Mouse (Mus musculus): Measurements from ENCODE around the gene Vasn. TPM values are rescaled to one million over a fixed set of nuclear protein-coding genes. Genes with fewer than 3 reads are reported as not detected.

The Vasn gene
- polyA plus RNA-seq, 1 experiment from 2014 or later, result 18.0 TPM

DNA sequence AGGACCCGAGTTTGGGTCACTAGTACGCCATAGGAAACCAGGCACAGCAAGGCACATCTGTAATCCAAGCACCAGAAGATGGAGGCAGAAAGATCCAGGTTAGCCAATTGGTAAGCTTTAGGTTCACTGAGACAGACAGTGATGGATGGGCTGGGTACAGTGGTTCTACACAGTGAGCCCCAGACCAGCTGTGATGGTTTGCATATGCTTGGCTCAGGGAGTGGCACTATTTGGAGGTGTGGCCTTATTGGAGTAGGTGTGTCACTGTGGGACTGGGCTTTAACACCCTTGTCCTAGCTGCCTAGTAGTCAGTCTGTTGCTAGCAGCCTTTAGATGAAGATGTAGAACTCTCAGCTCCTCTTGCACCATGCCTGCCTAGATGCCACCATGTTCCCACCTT, 24.1 kb downstream of the Vasn start:
- TF ChIP-seq CTCF (IDR thresholded peaks at IDR 0.05) (no peak), EP300 (IDR thresholded peaks at IDR 0.05) (no peak)
- ATAC-seq, result no peak
- no peak overlapping the region for H3K27ac ChIP-seq (ENCODE audit: low read length)
- 82% methylated on average over 2 of the region's 2 CpGs for WGBS
- 0 out of 2 replicates have a peak, but pooled peaks cover 5% of the 10 kb centered on the region for H3K4me1 ChIP-seq (ENCODE audit: insufficient read depth, low read depth, low read length)
- no peak overlapping the region for H3K9ac ChIP-seq (replicated peaks; ENCODE audit: low read depth)
- no peak overlapping the region for H3K4me3 ChIP-seq (ENCODE audit: low read depth, low read length)
- no peak overlapping the region for H3K4me2 ChIP-seq (replicated peaks; ENCODE audit: low read depth, low read length)
- no peak for DNase-seq (ENCODE audit: low spot score)
- H3K27me3 ChIP-seq (replicated peaks; ENCODE audit: insufficient read depth, low read length), result no peaks in the 10 kb centered on the region
- H3K9me3 ChIP-seq (ENCODE audit: low read length), result no peaks in the 10 kb centered on the region
- 0 out of 2 replicates have a peak, but pooled peaks cover 9% of the 10 kb centered on the region for H3K36me3 ChIP-seq (ENCODE audit: insufficient read depth, low read length)

DNA sequence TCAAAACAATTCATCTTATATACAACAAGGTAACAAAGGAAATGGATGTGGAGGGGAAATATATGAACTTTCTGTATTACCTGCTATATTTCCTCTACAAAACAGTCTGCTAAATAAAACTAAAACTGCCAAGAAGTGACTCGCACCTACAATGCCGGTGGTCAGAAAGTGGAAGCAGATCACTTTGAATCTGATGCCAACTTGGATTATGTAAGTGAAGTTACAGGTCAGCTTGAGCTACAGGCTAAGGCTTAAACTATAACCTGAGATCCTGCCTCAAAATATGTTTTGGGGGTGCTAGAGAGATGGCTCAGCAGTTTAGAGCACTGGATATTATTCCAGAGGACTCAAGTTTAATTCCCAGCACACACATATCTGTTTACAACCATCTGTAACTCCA, 26.0 kb downstream of the Vasn start:
- H3K27ac ChIP-seq (ENCODE audit: low read length), result no peak overlapping the region
- no peak overlapping the region for H3K9ac ChIP-seq (replicated peaks; ENCODE audit: low read depth)
- WGBS, result 88% methylated on average over 2 of the region's 2 CpGs
- no peak for TF ChIP-seq CTCF (IDR thresholded peaks at IDR 0.05)
- TF ChIP-seq EP300 (IDR thresholded peaks at IDR 0.05), result no peak
- no peaks in the 10 kb centered on the region for H3K4me1 ChIP-seq (ENCODE audit: insufficient read depth, low read depth, low read length)
- 0 out of 2 replicates have a peak, but pooled peaks cover 10% of the 10 kb centered on the region for H3K36me3 ChIP-seq (ENCODE audit: insufficient read depth, low read length)
- H3K4me2 ChIP-seq (replicated peaks; ENCODE audit: low read depth, low read length), result no peak overlapping the region
- no peak for ATAC-seq
- H3K9me3 ChIP-seq (ENCODE audit: low read length), result no peaks in the 10 kb centered on the region
- no peaks in the 10 kb centered on the region for H3K27me3 ChIP-seq (replicated peaks; ENCODE audit: insufficient read depth, low read length)
- DNase-seq (ENCODE audit: low spot score), result no peak
- H3K4me3 ChIP-seq (ENCODE audit: low read depth, low read length), result no peak overlapping the region

DNA sequence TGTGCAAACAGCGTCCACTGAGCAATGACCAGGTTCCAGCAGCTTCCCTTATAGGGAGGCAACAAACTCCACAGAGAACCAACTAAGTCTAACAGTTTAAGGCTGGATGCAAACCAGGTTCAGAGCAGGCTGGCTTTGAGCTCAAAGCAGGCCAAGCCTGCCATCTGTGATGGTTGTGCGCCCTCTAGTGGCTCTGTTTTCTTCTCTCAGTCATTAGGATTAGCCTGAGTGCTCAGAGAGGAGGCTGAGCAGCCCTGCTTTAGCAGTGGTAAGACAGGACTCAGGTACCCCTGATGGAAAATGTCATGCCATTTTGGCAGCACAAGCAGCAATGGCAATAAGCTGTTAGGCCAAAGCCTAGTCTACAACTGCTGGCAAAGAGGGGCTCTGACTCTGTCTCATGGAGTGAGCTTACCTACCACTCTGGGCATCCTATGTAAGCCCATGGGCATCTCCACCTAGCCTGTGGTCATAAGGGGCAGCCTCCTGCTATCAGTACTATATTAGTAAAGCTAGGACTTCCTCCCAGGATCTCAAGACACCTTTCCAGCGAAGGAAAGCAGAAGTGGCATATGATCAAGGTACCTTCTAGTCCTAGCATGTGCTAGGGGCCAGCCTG, 27.6 kb downstream of the Vasn start:
- H3K36me3 ChIP-seq (ENCODE audit: insufficient read depth, low read length), result 0 out of 2 replicates have a peak, but pooled peaks cover 10% of the 10 kb centered on the region
- H3K4me1 ChIP-seq (ENCODE audit: insufficient read depth, low read depth, low read length), result no peaks in the 10 kb centered on the region
- no peaks in the 10 kb centered on the region for H3K27me3 ChIP-seq (replicated peaks; ENCODE audit: insufficient read depth, low read length)
- peak; percentile 91 for DNase-seq (ENCODE audit: low spot score)
- TF ChIP-seq CTCF (IDR thresholded peaks at IDR 0.05) (peak; percentile 94), EP300 (IDR thresholded peaks at IDR 0.05) (no peak)
- H3K9me3 ChIP-seq (ENCODE audit: low read length), result no peaks in the 10 kb centered on the region
- H3K27ac ChIP-seq (ENCODE audit: low read length), result no peak overlapping the region
- no peak overlapping the region for H3K9ac ChIP-seq (replicated peaks; ENCODE audit: low read depth)
- WGBS, result 25% methylated on average over 3 of the region's 3 CpGs
- peak; percentile 90 for ATAC-seq
- H3K4me3 ChIP-seq (ENCODE audit: low read depth, low read length), result no peak overlapping the region
- H3K4me2 ChIP-seq (replicated peaks; ENCODE audit: low read depth, low read length), result no peak overlapping the region

DNA sequence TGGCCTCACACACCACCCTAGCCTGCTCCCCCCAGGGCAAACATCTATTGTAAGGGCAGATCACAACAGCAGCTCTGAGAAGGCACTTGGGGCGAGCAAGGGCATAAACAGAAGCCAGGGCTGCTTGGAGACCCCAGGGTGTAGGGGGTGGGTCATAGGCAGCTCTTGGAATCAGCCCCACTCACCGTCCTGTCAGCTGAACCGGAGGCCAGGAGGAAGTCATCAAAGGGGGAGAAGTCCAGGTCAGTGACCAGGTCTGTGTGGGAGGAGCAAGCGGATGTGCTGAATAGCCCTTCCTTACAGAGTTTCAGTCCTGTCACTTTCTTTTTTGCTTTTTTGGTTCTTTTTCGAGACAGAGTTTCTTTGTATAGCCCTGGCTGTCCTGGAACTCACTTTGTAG, 30.6 kb downstream of the Vasn start:
- TF ChIP-seq EP300 (IDR thresholded peaks at IDR 0.05), result no peak
- no peak for TF ChIP-seq CTCF (IDR thresholded peaks at IDR 0.05)
- H3K4me1 ChIP-seq (ENCODE audit: insufficient read depth, low read depth, low read length), result no peaks in the 10 kb centered on the region
- H3K27me3 ChIP-seq (replicated peaks; ENCODE audit: insufficient read depth, low read length), result no peaks in the 10 kb centered on the region
- ATAC-seq, result no peak
- H3K9me3 ChIP-seq (ENCODE audit: low read length), result no peaks in the 10 kb centered on the region
- H3K36me3 ChIP-seq (ENCODE audit: insufficient read depth, low read length), result 0 out of 2 replicates have a peak, but pooled peaks cover 6% of the 10 kb centered on the region
- H3K27ac ChIP-seq (ENCODE audit: low read length), result no peak overlapping the region
- H3K9ac ChIP-seq (replicated peaks; ENCODE audit: low read depth), result no peak overlapping the region
- 68% methylated on average over 5 of the region's 5 CpGs for WGBS
- H3K4me3 ChIP-seq (ENCODE audit: low read depth, low read length), result no peak overlapping the region
- no peak for DNase-seq (ENCODE audit: low spot score)
- H3K4me2 ChIP-seq (replicated peaks; ENCODE audit: low read depth, low read length), result no peak overlapping the region

DNA sequence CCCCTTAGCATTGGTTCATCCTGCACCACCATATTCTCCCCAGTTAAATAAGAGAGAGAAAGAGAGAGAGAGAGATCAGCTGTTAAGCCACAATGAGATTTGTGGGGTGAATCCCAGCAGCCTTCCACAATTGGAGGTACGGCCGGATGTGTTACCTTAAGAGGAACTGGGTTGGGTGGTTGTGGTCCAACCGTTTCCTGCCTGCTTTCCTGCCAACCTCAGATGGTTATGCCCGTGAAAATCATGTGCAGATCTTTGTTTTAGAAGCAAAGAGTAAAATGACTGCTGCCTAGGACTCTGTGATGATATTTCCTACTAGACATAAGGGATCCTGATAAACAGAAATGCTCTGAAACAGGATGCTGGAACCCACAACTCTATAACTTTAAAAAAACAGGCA, 34.4 kb downstream of the Vasn start:
- Histone ChIP-seq H3K4me3 (ENCODE audit: low read depth, low read length) (no peak overlapping the region), H3K9me3 (ENCODE audit: low read length) (no peaks in the 10 kb centered on the region), H3K9ac (replicated peaks; ENCODE audit: low read depth) (no peak overlapping the region), H3K36me3 (ENCODE audit: insufficient read depth, low read length) (no peaks in the 10 kb centered on the region), H3K4me1 (ENCODE audit: insufficient read depth, low read depth, low read length) (0 out of 2 replicates have a peak, but pooled peaks cover 5% of the 10 kb centered on the region), H3K4me2 (replicated peaks; ENCODE audit: low read depth, low read length) (no peak overlapping the region), H3K27ac (ENCODE audit: low read length) (no peak overlapping the region), H3K27me3 (replicated peaks; ENCODE audit: insufficient read depth, low read length) (no peaks in the 10 kb centered on the region)
- no peak for DNase-seq (ENCODE audit: low spot score)
- WGBS, result 58% methylated on average over 4 of the region's 4 CpGs
- no peak for TF ChIP-seq CTCF (IDR thresholded peaks at IDR 0.05)
- TF ChIP-seq EP300 (IDR thresholded peaks at IDR 0.05), result no peak
- no peak for ATAC-seq

DNA sequence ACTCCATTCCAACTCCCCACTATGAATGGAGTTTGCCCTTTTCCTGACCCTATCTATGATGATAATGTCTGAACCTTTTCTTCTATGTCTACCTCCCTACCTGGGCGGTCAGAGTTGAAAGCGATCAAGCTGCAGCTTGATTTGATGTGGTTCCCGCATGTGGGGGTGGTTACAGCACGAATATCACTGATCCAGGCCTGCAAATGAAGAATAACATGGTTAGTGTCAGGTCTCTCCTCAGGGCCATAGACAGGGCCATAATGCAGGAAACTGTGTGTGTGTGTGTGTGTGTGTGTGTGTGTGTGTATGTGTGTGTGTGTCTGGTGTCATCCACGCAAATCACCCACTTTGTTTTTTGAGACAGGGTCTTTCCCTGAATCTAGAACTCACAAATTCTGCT, 37.1 kb downstream of the Vasn start:
- no peaks in the 10 kb centered on the region for H3K9me3 ChIP-seq (ENCODE audit: low read length)

More for the DNA sequence above, 37.1 kb downstream of the Vasn start:
- Histone ChIP-seq H3K4me2 (replicated peaks; ENCODE audit: low read depth, low read length) (no peak overlapping the region), H3K4me3 (ENCODE audit: low read depth, low read length) (no peak overlapping the region), H3K27ac (ENCODE audit: low read length) (no peak overlapping the region), H3K4me1 (ENCODE audit: insufficient read depth, low read depth, low read length) (0 out of 2 replicates have a peak, but pooled peaks cover 6% of the 10 kb centered on the region), H3K9ac (replicated peaks; ENCODE audit: low read depth) (no peak overlapping the region), H3K27me3 (replicated peaks; ENCODE audit: insufficient read depth, low read length) (no peaks in the 10 kb centered on the region), H3K36me3 (ENCODE audit: insufficient read depth, low read length) (no peaks in the 10 kb centered on the region)
- DNase-seq (ENCODE audit: low spot score) (no peak), ATAC-seq (no peak)
- TF ChIP-seq CTCF (IDR thresholded peaks at IDR 0.05), result no peak
- no peak for TF ChIP-seq EP300 (IDR thresholded peaks at IDR 0.05)
- 92% methylated on average over 5 of the region's 5 CpGs for WGBS
